Comparison of ENCODE assay signal across 8 mouse cellular contexts in genomic region chr3:131565257-131565610, GRCm38 (mm10). TPM values are rescaled to one million over a fixed set of nuclear protein-coding genes. Genes with fewer than 3 reads are reported as not detected.
DNase-seq lines count a peak whose midpoint lies in the region; ATAC-seq and TF ChIP-seq lines count a peak whose summit lies in the region.

No protein-coding gene starts in this region.

- DNase-seq in kidney, adult 2 months: peak; percentile 42
- no peak for DNase-seq in kidney, adult 11 months
- no peak for DNase-seq in ES-E14 (ENCODE audit: low read depth, low spot score)
- DNase-seq in embryonic facial prominence, embryonic 10.5 days (ENCODE audit: low spot score): no peak
- peak; percentile 58 for DNase-seq in midbrain, embryonic 14.5 days
- DNase-seq in gastrocnemius, adult 18-20 months (ENCODE audit: low spot score): no peak

- no peak for ATAC-seq in intestine, embryonic 16.5 days
- no peak for ATAC-seq in midbrain, embryonic 14.5 days (ENCODE audit: low FRiP score, low TSS enrichment)
- ATAC-seq in activated CD4-positive, CD25-positive, alpha-beta regulatory T cell, adult 4 months: no peak

- H3K9ac ChIP-seq in ES-E14 (ENCODE audit: insufficient read depth, low read depth, low read length, poor library complexity, severe bottlenecking): peak overlapping the region; percentile 84
- peak overlapping the region; percentile 91 for H3K9ac ChIP-seq in intestine, embryonic 16.5 days (ENCODE audit: low read depth, low read length)
- peak overlapping the region; percentile 91 for H3K9ac ChIP-seq in midbrain, embryonic 14.5 days (replicated peaks; ENCODE audit: low read length)

- no peak for TF ChIP-seq POLR2A in kidney, adult 2 months (IDR thresholded peaks at IDR 0.05; ENCODE audit: low read depth, low read length)

- 1% methylated on average over 9 of the region's 9 CpGs for WGBS in kidney, adult 2 months
- WGBS in embryonic facial prominence, embryonic 10.5 days: 7% methylated on average over 9 of the region's 9 CpGs
- WGBS in intestine, embryonic 16.5 days: 1% methylated on average over 9 of the region's 9 CpGs
- WGBS in midbrain, embryonic 14.5 days: 4% methylated on average over 9 of the region's 9 CpGs

- H3K4me3 ChIP-seq in kidney, adult 2 months (ENCODE audit: insufficient read depth, low read depth, low read length): peak overlapping the region; percentile 72
- peak overlapping the region; percentile 89 to 94 for H3K4me3 ChIP-seq in ES-E14 (ENCODE audit: insufficient read depth in 1 of 2, low read depth in 1 of 2, low read length in 2 of 2, poor library complexity in 1 of 2, severe bottlenecking in 1 of 2)
- peak overlapping the region; percentile 82 for H3K4me3 ChIP-seq in embryonic facial prominence, embryonic 10.5 days
- H3K4me3 ChIP-seq in intestine, embryonic 16.5 days (ENCODE audit: low read length): peak overlapping the region; percentile 89
- H3K4me3 ChIP-seq in midbrain, embryonic 14.5 days (replicated peaks; ENCODE audit: low read depth, low read length): peak overlapping the region; percentile 86

- no peaks in the 10 kb centered on the region for H3K36me3 ChIP-seq in kidney, adult 2 months (ENCODE audit: control insufficient read depth, insufficient read depth, low read length)
- no peaks in the 10 kb centered on the region for H3K36me3 ChIP-seq in ES-E14 (ENCODE audit: control insufficient read depth, insufficient read depth, low read length, poor library complexity, severe bottlenecking)
- H3K36me3 ChIP-seq in embryonic facial prominence, embryonic 10.5 days (replicated peaks): peaks cover 15% of the 10 kb centered on the region
- H3K36me3 ChIP-seq in intestine, embryonic 16.5 days (ENCODE audit: control insufficient read depth, insufficient read depth, low read length): 0 out of 2 replicates have a peak, but pooled peaks cover 4% of the 10 kb centered on the region
- no peaks in the 10 kb centered on the region for H3K36me3 ChIP-seq in midbrain, embryonic 14.5 days (ENCODE audit: control insufficient read depth, insufficient read depth, low read length)

- no peak for TF ChIP-seq CTCF in kidney, adult 2 months (conservative IDR thresholded peaks at IDR 0.05; ENCODE audit: insufficient read depth, insufficient read length, low read depth, low read length)

- H3K9me3 ChIP-seq in ES-E14 (ENCODE audit: control insufficient read depth, insufficient read depth, low read depth, low read length): no peaks in the 10 kb centered on the region
- H3K9me3 ChIP-seq in embryonic facial prominence, embryonic 10.5 days: no peaks in the 10 kb centered on the region
- H3K9me3 ChIP-seq in intestine, embryonic 16.5 days (ENCODE audit: control insufficient read depth, low read length): no peaks in the 10 kb centered on the region
- no peaks in the 10 kb centered on the region for H3K9me3 ChIP-seq in midbrain, embryonic 14.5 days (ENCODE audit: control insufficient read depth, low read length)

- H3K4me2 ChIP-seq in intestine, embryonic 16.5 days (ENCODE audit: low read depth, low read length): peak overlapping the region; percentile 60
- peak overlapping the region; percentile 71 for H3K4me2 ChIP-seq in midbrain, embryonic 14.5 days (ENCODE audit: low read length)

- peaks cover 9% of the 10 kb centered on the region for H3K4me1 ChIP-seq in kidney, adult 2 months (ENCODE audit: control insufficient read depth, insufficient read depth, low read length)
- peaks cover 0 to 2% of the 10 kb centered on the region in 2 experiments; a peak in 1 of 4 replicates for H3K4me1 ChIP-seq in ES-E14 (ENCODE audit: control insufficient read depth in 2 of 2, insufficient read depth in 2 of 2, low read length in 2 of 2, poor library complexity in 1 of 2)
- H3K4me1 ChIP-seq in embryonic facial prominence, embryonic 10.5 days: peaks cover 27% of the 10 kb centered on the region
- H3K4me1 ChIP-seq in intestine, embryonic 16.5 days (ENCODE audit: control insufficient read depth, insufficient read depth, low read length): peaks cover 11% of the 10 kb centered on the region; the same call in 1 of the 2 replicates
- H3K4me1 ChIP-seq in midbrain, embryonic 14.5 days (ENCODE audit: control insufficient read depth, insufficient read depth, low read length): peaks cover 19% of the 10 kb centered on the region

- H3K27ac ChIP-seq in kidney, adult 2 months (ENCODE audit: insufficient read depth, low read depth, low read length): peak overlapping the region; percentile 33
- H3K27ac ChIP-seq in ES-E14 (ENCODE audit: insufficient read depth, low read depth, low read length, poor library complexity, severe bottlenecking): no peak overlapping the region
- peak overlapping the region; percentile 94 for H3K27ac ChIP-seq in embryonic facial prominence, embryonic 10.5 days (replicated peaks)
- peak overlapping the region; percentile 95 for H3K27ac ChIP-seq in intestine, embryonic 16.5 days (ENCODE audit: low read length)
- peak overlapping the region; percentile 96 for H3K27ac ChIP-seq in midbrain, embryonic 14.5 days (replicated peaks; ENCODE audit: low read depth, low read length)

- H3K27me3 ChIP-seq in kidney, adult 2 months (replicated peaks; ENCODE audit: control insufficient read depth, insufficient read depth, low read length): no peaks in the 10 kb centered on the region
- no peaks in the 10 kb centered on the region for H3K27me3 ChIP-seq in embryonic facial prominence, embryonic 10.5 days (replicated peaks; ENCODE audit: low read depth, poor library complexity, severe bottlenecking)
- no peaks in the 10 kb centered on the region for H3K27me3 ChIP-seq in intestine, embryonic 16.5 days (replicated peaks; ENCODE audit: control insufficient read depth, insufficient read depth, low read length)
- no peaks in the 10 kb centered on the region for H3K27me3 ChIP-seq in midbrain, embryonic 14.5 days (ENCODE audit: control insufficient read depth, insufficient read depth, low read length)

- in situ Hi-C loops in ES-E14 (cut with MboI; ENCODE audit: low sequenced_read_pairs in 2 of 2, unreplicated experiment in 2 of 2): no loop called here

TF ChIP-seq in ES-E14, 5 proteins besides CTCF, POLR2A, EP300 and RAD21:
- no peak for TF ChIP-seq MAFK (IDR thresholded peaks at IDR 0.05; ENCODE audit: insufficient read depth, low read depth, low read length)
- TF ChIP-seq ZC3H11A (IDR thresholded peaks at IDR 0.05; ENCODE audit: borderline replicate concordance, low read depth, low read length): no peak
- TF ChIP-seq HCFC1 (IDR thresholded peaks at IDR 0.05; ENCODE audit: borderline replicate concordance, insufficient read depth, low read length): no peak

RNA-seq across cellular contexts. Expression of gene Papss1, which starts 0.7 kb away (rescaled TPM):
- 56.2 and 56.3 TPM in 2 replicates for polyA plus RNA-seq in kidney, adult 2 months (2012; rRNA removed)
- 8.2 and 12.8 TPM in 2 replicates for total RNA-seq in ES-E14 (2012; rRNA removed)
- polyA plus RNA-seq in embryonic facial prominence, embryonic 10.5 days (2016; fragmentation: Nextera tagmentation; extraction: Ambion mirVana): 62.4 and 71.1 TPM in 2 replicates
- 177 and 186 TPM in 2 replicates for polyA plus RNA-seq in intestine, embryonic 16.5 days (2015; fragmentation: Nextera tagmentation; extraction: Ambion mirVana)
- 111 and 127 TPM in 2 replicates for polyA plus RNA-seq in midbrain, embryonic 14.5 days (2014; fragmentation: Nextera tagmentation; extraction: Ambion mirVana)
- 1 to 10 TPM; 4.6 to 5.4 TPM for total RNA-seq in gastrocnemius, adult 18-20 months (2021)
- 10 to 100 TPM; 21.4 to 28.3 TPM for polyA plus RNA-seq in activated CD4-positive, CD25-positive, alpha-beta regulatory T cell, adult 4 months (2017; shearing (Covaris generic))

Comparison
In these comparisons a context has a peak if more than half of its experiments do, and no peak if none do; other contexts are left out.
1. DNase-seq: peak in kidney, adult 2 months (single experiment) and midbrain, embryonic 14.5 days (single experiment); none in kidney, adult 11 months (single experiment), ES-E14 (single experiment), embryonic facial prominence, embryonic 10.5 days (single experiment) and gastrocnemius, adult 18-20 months (single experiment).
2. Peak in every context shown above with its lines, with median percentiles within 50 percentile points of each other: H3K4me3 ChIP-seq and H3K9ac ChIP-seq.